Mouse (Mus musculus) thymus, adult 2 months (tissue): ENCODE measurements around the gene Usp32.

ENCODE experiments used
- CTCF ChIP-seq: fragments of 200-500 bp; IDR thresholded peaks from 2 replicates; pipeline ENCODE4 v1.5.1; 2012; ENCODE audit warnings: mild to moderate bottlenecking, control low read depth, low read length, moderate library complexity, borderline replicate concordance; ENCODE audit not compliant: control insufficient read depth, poor library complexity, insufficient read depth; ENCODE audit errors: extremely low read depth
- POLR2A ChIP-seq: fragments of 200-500 bp; IDR thresholded peaks from 2 replicates; pipeline ENCODE4 v1.6.1; 2012; ENCODE audit warnings: mild to moderate bottlenecking, low read length, control low read depth, moderate library complexity; ENCODE audit not compliant: control insufficient read depth, poor library complexity, insufficient read depth; ENCODE audit errors: extremely low read depth

DNA sequence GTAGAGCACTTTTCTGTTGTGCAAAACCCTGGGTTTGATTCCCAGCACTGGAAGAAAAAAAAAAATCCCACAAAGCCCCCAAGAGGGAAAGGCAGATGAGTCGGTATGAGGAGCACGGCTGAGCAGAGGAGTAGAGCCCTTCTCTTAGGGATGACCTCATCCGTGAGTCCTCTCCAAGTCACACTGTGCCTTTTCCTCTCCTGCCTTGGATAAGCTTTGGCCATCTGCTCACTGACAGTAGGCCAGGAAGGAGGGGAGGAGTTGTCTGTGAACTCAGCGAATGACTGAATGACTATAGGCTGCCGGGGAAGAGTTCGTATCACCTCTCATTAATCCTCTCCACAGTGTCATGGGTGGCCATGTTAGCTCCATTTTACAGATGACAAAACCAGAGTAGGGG, 179.2 kb downstream of the Usp32 start:
- no peak for TF ChIP-seq POLR2A
- no peak for TF ChIP-seq CTCF
